Mouse (Mus musculus): Measurements from ENCODE around the gene Lingo1. TPM values are rescaled to one million over a fixed set of nuclear protein-coding genes. Genes with fewer than 3 reads are reported as not detected.

Gene Lingo1
- polyA plus RNA-seq, 1 experiment from 2014 or later: 0.29 TPM

DNA sequence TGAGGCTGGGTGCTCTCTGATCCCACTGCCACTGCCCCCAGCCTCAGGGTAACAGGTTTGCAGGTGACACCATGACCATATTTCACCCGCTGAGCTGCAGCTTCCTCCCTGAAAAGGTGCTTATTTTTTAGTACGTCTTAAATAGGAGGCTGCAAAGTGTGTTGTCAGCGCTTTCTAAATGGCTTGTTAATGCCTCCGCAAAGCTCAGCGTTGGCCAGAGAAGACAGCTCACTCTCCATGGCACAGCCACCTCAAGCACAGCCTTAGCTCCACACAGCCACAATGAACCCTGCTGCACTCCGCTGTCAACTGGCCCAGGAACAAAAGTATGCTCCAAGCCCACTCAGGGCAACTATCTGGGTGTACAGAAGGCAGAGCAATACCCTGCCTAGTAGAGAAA is 85.3 kb downstream of the Lingo1 start:
- H3K9me3 ChIP-seq (ENCODE audit: low read length): no peaks in the 10 kb centered on the region
- TF ChIP-seq CTCF (IDR thresholded peaks at IDR 0.05; ENCODE audit: low read depth): no peak
- TF ChIP-seq EP300 (IDR thresholded peaks at IDR 0.05; ENCODE audit: low read depth): no peak
- DNase-seq: no peak
- WGBS (ENCODE audit: insufficient replicate concordance): 65% methylated on average over 6 of the region's 6 CpGs
- H3K36me3 ChIP-seq (replicated peaks; ENCODE audit: insufficient read depth, low read length): no peaks in the 10 kb centered on the region
- H3K27ac ChIP-seq (ENCODE audit: low read depth): no peak overlapping the region
- no peak overlapping the region for H3K9ac ChIP-seq (replicated peaks)
- H3K4me3 ChIP-seq (ENCODE audit: low read depth, low read length): no peak overlapping the region
- ATAC-seq: no peak
- H3K27me3 ChIP-seq (ENCODE audit: insufficient read depth, low read length): no peaks in the 10 kb centered on the region
- H3K4me1 ChIP-seq (ENCODE audit: insufficient read depth): no peaks in the 10 kb centered on the region
- H3K4me2 ChIP-seq (ENCODE audit: low read depth, low read length): no peak overlapping the region

DNA sequence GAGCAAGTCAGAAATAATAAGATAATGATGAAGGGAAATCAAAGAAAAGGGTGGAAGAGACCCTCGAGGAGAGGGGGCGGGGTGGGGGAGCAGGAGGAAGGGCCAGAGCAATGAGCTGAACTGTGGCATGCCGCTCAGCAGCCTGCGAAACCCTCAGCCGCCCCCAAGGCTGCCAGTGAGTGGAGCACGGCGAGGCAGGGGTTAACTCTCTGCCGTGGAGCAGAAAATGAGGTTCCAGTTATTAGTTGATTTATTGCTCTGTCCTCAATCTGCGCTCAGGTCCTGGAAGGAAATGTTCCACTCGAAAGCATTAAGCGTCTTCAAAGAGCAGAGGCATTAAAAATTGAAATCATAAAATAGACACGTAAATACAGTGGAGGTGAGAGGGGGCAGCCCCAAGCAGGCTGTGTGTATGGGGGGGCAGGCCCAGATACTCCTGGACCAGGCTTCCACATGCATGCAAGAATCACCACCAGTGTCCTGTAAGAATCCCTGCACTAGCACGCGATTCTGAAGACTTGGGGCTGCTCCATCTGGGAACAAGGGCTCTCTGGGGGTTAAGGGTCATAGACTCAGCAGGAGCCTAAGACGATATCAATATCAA is 89.7 kb downstream of the Lingo1 start:
- Histone ChIP-seq H3K27me3 (ENCODE audit: insufficient read depth, low read length) (no peaks in the 10 kb centered on the region), H3K4me3 (ENCODE audit: low read depth, low read length) (no peak overlapping the region), H3K4me2 (ENCODE audit: low read depth, low read length) (no peak overlapping the region), H3K27ac (ENCODE audit: low read depth) (no peak overlapping the region), H3K9ac (replicated peaks) (no peak overlapping the region), H3K9me3 (ENCODE audit: low read length) (no peaks in the 10 kb centered on the region), H3K4me1 (ENCODE audit: insufficient read depth) (no peaks in the 10 kb centered on the region), H3K36me3 (replicated peaks; ENCODE audit: insufficient read depth, low read length) (no peaks in the 10 kb centered on the region)
- ATAC-seq: no peak
- DNase-seq: no peak
- WGBS (ENCODE audit: insufficient replicate concordance): 54% methylated on average over 15 of the region's 15 CpGs
- TF ChIP-seq CTCF (IDR thresholded peaks at IDR 0.05; ENCODE audit: low read depth) (no peak), EP300 (IDR thresholded peaks at IDR 0.05; ENCODE audit: low read depth) (no peak)

DNA sequence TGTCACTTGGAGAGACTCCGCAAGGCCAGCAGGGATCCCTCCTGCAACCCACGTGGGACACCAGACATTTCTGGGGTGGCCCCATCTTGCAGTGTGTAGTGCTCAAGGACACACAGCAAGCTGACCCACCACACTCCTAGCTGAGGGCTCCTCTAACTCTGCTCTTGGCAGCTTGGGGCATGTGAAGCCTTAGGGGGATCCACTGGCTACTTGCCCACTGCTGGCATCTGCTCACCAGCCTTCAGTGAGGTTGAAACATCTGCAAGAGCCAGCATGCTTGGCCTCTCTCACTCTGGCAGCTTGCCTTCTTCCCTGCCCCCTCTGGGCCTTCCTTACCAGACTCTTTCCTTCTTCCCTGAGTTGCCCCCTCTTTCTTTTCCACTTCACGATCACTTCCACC is 94.9 kb downstream of the Lingo1 start:
- no peak overlapping the region for H3K27ac ChIP-seq (ENCODE audit: low read depth)
- DNase-seq: no peak
- H3K4me2 ChIP-seq (ENCODE audit: low read depth, low read length): no peak overlapping the region
- no peak overlapping the region for H3K9ac ChIP-seq (replicated peaks)
- no peaks in the 10 kb centered on the region for H3K27me3 ChIP-seq (ENCODE audit: insufficient read depth, low read length)
- no peak for TF ChIP-seq CTCF (IDR thresholded peaks at IDR 0.05; ENCODE audit: low read depth)
- TF ChIP-seq EP300 (IDR thresholded peaks at IDR 0.05; ENCODE audit: low read depth): no peak
- WGBS (ENCODE audit: insufficient replicate concordance): 63% methylated on average over 3 of the region's 3 CpGs
- no peak overlapping the region for H3K4me3 ChIP-seq (ENCODE audit: low read depth, low read length)
- no peaks in the 10 kb centered on the region for H3K4me1 ChIP-seq (ENCODE audit: insufficient read depth)
- no peaks in the 10 kb centered on the region for H3K36me3 ChIP-seq (replicated peaks; ENCODE audit: insufficient read depth, low read length)
- ATAC-seq: no peak
- no peaks in the 10 kb centered on the region for H3K9me3 ChIP-seq (ENCODE audit: low read length)

DNA sequence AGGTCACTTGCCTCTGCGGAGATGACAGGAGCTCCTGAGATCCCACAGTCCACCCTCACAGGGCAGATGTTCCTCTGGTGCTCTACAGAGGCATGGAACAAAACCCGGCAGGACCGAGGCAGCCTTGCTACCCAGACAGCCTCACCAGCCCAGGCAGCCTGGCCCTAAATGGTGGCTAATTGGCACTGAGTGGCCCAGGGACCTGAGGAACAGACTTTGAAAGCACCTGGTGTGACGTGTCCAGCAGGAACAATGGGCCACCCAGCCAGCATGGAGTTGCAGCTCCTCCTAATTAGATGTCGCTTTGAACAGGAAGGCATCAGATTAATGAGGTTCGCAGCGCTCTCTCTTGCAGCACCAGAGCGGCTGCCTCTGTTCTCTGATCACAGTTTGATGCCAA is 95.4 kb downstream of the Lingo1 start:
- Histone ChIP-seq H3K4me2 (ENCODE audit: low read depth, low read length) (no peak overlapping the region), H3K9ac (replicated peaks) (no peak overlapping the region), H3K36me3 (replicated peaks; ENCODE audit: insufficient read depth, low read length) (no peaks in the 10 kb centered on the region), H3K27ac (ENCODE audit: low read depth) (no peak overlapping the region), H3K4me1 (ENCODE audit: insufficient read depth) (no peaks in the 10 kb centered on the region), H3K27me3 (ENCODE audit: insufficient read depth, low read length) (no peaks in the 10 kb centered on the region), H3K9me3 (ENCODE audit: low read length) (no peaks in the 10 kb centered on the region), H3K4me3 (ENCODE audit: low read depth, low read length) (no peak overlapping the region)
- ATAC-seq (no peak), DNase-seq (no peak)
- WGBS (ENCODE audit: insufficient replicate concordance): 69% methylated on average over 8 of the region's 8 CpGs
- TF ChIP-seq CTCF (IDR thresholded peaks at IDR 0.05; ENCODE audit: low read depth) (no peak), EP300 (IDR thresholded peaks at IDR 0.05; ENCODE audit: low read depth) (no peak)

DNA sequence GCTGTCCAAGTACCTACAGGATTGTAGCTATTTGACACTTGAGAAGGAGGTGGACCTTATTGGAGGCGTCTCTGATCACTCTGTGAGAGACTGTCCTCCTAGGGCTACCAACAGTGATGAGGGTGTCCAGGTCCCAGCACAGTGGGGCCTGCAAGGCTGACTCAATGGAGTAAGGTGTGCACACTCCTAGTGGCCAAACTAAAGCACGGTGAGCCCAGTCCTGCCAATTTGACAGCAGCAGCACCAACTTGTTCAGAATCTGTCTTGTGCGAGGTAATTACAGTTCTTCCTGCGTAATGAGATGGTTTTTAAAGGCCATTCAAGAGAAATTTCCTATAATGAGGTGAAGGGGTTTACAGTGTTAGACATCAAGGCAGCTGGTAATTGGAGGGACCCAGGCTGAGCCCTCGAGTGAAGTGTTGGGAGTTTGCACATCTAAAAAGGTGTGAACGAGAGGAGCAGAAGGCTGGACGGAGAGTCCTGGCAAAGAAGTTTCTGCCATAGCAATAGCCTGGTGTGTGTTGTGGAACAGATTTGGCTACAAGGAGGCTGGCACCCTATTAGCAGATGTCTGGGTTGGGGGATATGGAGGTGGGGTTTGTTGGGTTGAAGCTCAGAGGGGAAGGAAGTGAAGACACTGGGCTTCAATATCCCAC is 97.4 kb downstream of the Lingo1 start:
- ATAC-seq (no peak), DNase-seq (no peak)
- no peaks in the 10 kb centered on the region for H3K27me3 ChIP-seq (ENCODE audit: insufficient read depth, low read length)
- H3K9me3 ChIP-seq (ENCODE audit: low read length): no peaks in the 10 kb centered on the region
- H3K4me3 ChIP-seq (ENCODE audit: low read depth, low read length): no peak overlapping the region
- H3K9ac ChIP-seq (replicated peaks): no peak overlapping the region
- 74% methylated on average over 7 of the region's 7 CpGs for WGBS (ENCODE audit: insufficient replicate concordance)
- no peak overlapping the region for H3K4me2 ChIP-seq (ENCODE audit: low read depth, low read length)
- TF ChIP-seq EP300 (IDR thresholded peaks at IDR 0.05; ENCODE audit: low read depth): no peak
- H3K36me3 ChIP-seq (replicated peaks; ENCODE audit: insufficient read depth, low read length): no peaks in the 10 kb centered on the region
- H3K27ac ChIP-seq (ENCODE audit: low read depth): no peak overlapping the region
- H3K4me1 ChIP-seq (ENCODE audit: insufficient read depth): no peaks in the 10 kb centered on the region

DNA sequence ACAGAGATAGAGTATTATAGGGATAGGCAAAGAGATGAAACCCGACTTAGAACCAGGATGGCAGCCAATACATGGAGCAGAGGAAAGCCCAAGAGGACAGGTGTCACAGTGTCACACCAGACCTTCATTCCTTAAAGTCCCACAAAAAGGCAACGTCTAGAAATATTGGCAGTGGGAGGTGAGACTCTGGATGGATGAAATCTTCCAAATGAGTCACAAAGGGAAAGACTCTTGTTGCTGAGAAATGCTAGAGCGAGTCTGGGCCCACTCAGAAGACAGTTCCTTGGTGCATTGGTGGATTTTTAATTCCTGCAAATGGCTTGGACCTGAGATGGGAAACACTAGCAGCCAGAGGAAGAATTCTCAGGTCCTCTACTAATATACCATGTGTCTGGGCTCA is 102.2 kb downstream of the Lingo1 start:
- Histone ChIP-seq H3K36me3 (replicated peaks; ENCODE audit: insufficient read depth, low read length) (no peaks in the 10 kb centered on the region), H3K9me3 (ENCODE audit: low read length) (no peaks in the 10 kb centered on the region), H3K9ac (replicated peaks) (no peak overlapping the region), H3K4me2 (ENCODE audit: low read depth, low read length) (no peak overlapping the region), H3K4me1 (ENCODE audit: insufficient read depth) (no peaks in the 10 kb centered on the region), H3K27me3 (ENCODE audit: insufficient read depth, low read length) (no peaks in the 10 kb centered on the region), H3K4me3 (ENCODE audit: low read depth, low read length) (no peak overlapping the region), H3K27ac (ENCODE audit: low read depth) (no peak overlapping the region)
- WGBS (ENCODE audit: insufficient replicate concordance): 62% methylated on average over 3 of the region's 3 CpGs
- ATAC-seq: no peak
- TF ChIP-seq CTCF (IDR thresholded peaks at IDR 0.05; ENCODE audit: low read depth): no peak
- TF ChIP-seq EP300 (IDR thresholded peaks at IDR 0.05; ENCODE audit: low read depth): no peak
- no peak for DNase-seq

All from liver, postnatal 0 days (tissue).